Mouse (Mus musculus): ENCODE results near the gene Gm9803.

The Gm9803 gene

DNA sequence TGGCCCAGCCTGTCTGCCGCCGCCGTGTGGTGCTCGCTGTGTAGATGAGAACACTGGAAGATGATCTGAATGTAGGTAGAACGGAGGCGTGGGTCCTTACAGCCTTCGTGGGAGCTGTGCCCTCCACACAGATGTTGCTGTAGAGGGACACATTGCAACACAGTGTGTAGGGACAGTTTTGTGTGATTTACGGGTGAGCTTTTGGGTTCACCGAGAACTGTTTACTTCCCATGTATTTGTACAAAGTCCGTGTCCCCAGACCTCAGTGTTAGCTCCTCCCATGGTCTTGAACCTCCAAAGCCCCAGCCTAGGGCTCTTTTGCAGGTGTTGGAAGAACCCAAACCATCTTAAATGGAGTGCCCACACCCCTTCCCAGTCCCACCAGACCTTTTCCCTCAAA is 10.9 kb upstream of the Gm9803 start:
- no peak for DNase-seq (ENCODE audit: low spot score in 2 of 2)

- DNase-seq (ENCODE audit: low spot score in 2 of 2): no peak
Observed at GRCm38 (mm10) chr10:43516992-43517660, 6.8 kb upstream of the Gm9803 start.

DNA sequence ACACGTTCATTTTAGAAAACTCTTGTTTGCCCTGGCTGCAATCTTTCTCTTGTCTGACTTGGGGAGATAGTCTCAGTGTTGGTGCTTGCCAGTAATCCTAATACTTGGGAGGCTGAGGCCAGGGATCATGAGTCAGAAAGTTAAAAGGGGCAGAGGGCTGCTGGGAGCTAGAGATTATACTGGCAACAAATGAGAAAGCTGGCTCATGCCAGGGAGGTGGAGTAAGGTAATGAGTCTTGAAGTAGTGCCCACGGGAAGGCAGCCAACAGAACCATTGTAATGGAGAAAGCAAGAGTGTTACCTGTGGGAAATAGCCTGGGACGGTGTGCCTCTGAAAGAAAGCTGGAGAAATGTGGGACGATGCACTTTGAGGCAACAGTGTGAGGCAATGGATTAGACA is 6.0 kb upstream of the Gm9803 start:
- DNase-seq (ENCODE audit: low spot score in 2 of 2): no peak

DNA sequence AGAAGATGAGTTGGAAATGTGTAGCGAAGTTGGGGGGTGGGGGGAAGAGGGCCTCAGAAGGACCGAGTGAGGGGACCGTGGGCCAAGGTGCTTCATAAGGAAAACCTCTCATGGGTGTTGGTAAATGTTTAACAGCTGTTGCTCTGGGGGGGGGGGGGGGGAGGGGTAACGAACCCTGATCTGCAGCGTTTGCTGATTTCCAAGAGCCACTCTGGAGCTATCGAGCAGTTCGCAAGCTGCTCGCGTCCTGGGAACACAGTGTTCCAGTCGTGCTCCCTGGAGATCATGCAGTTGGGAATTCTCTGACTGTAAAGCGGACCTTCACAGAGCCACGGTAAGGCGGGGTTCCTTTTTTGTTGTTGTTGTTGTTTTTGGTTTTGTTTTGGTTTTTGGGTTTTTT is 5.5 kb upstream of the Gm9803 start:
- DNase-seq (ENCODE audit: low spot score in 2 of 2): no peak

GRCm38 (mm10) chr10:43519977-43520376 is 3.9 kb upstream of the Gm9803 start:
- no peak for DNase-seq (ENCODE audit: low spot score in 2 of 2)

- DNase-seq (ENCODE audit: low spot score in 2 of 2): peak in 1 of 2 experiments; percentile 26
Observed at GRCm38 (mm10) chr10:43527283-43528269, 3.7 kb downstream of the Gm9803 start.

GRCm38 (mm10) chr10:43534382-43534781 is 10.5 kb downstream of the Gm9803 start:
- DNase-seq (ENCODE audit: low spot score in 2 of 2): no peak

DNA sequence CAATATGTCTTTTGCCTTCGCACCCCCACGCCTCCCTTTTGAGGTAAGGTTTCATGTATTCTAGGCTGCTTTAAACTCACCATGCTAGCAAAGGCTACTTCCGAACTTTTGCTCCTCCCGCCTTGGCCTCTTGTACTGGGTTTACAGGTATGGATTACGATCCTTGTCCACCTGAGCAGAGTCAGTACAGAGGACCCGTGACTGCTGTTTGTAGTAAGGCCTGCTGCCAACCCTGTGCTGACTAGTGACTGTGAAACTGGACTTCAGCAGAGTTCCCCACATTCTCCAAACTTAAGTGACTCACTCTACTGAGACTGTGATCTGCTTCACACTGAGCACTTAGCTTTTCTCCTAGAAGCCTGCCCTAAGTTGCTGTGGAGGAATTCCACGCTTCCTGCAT is 13.8 kb downstream of the Gm9803 start:
- DNase-seq (ENCODE audit: low spot score in 2 of 2): no peak

GRCm38 (mm10) chr10:43538831-43539230 is 14.9 kb downstream of the Gm9803 start:
- DNase-seq (ENCODE audit: low spot score in 2 of 2): no peak

- no peak for DNase-seq (ENCODE audit: low spot score in 2 of 2)
Observed at GRCm38 (mm10) chr10:43539746-43540310, 15.9 kb downstream of the Gm9803 start.

GRCm38 (mm10) chr10:43540442-43541152 is 16.7 kb downstream of the Gm9803 start, which contains the start of gene 1700021F05Rik:
Gene 1700021F05Rik (minus strand): TSS chr10:43540994.
- peak; percentile 80 to 93 for DNase-seq (ENCODE audit: low spot score in 2 of 2)

- DNase-seq (ENCODE audit: low spot score in 2 of 2): no peak
Observed at GRCm38 (mm10) chr10:43541153-43541544, 17.3 kb downstream of the Gm9803 start.

- DNase-seq (ENCODE audit: low spot score in 2 of 2): no peak
Observed at GRCm38 (mm10) chr10:43549411-43549810, 25.5 kb downstream of the Gm9803 start.

DNA sequence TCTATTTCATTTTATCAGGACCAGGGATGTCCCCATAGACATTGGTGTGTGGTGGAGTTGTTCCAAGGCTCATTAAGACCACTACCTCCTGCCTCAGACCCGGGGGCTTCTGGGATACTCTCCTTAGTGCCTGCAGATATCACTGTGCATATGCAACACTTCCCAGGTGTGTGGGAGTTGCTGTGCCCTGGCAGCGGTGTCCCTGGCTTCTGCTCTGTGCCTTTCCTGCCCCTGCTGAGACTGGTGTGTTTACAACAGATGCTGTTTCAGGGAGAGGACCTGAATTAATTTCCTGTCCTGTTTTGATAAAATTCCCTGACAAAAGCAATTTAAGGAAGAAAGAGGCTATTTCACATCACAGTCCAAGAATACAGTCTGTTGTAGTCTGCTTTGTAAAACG is 27.0 kb downstream of the Gm9803 start:
- DNase-seq (ENCODE audit: low spot score in 2 of 2): no peak

DNA sequence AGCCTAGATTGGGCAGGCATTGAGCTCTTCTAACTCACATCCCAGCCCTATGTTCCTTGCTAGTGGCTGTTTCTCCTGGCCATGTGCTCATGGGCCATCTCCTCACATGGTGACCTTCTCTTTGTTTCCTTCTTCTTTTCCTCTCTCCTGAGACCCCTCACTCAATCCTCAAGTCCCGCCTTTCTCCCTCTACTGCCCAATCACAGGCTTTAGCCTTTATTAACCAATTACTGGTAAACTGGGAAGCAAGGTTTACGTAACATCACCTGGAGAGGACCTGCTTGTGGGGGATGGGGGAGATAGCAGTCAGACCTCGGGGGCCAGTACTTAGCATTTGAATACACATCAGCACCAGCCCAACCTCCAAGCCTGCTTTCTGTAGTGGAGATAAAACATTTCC is 27.5 kb downstream of the Gm9803 start:
- DNase-seq (ENCODE audit: low spot score in 2 of 2): no peak

- no peak for DNase-seq (ENCODE audit: low spot score in 2 of 2)
Observed at GRCm38 (mm10) chr10:43557630-43558165, 33.8 kb downstream of the Gm9803 start.

DNA sequence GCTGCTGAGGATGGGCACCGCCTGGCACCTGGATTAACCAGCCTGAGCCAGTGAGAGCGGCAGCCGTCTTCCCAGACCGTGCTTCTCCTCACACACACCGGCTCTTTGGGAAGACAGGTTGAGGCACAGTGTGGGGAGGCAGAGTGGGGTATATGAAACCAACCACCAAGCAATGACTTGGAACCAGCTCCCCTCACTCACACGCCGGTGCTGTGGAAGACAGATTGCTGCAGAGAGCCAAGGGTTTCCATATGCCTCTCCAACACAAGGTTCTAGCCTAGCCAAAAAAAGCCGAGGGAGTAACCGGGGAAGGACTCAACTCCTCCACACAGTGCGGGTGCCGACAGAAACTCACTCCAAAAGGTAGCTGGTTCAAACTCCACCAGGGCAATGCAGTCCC is 35.4 kb downstream of the Gm9803 start:
- DNase-seq (ENCODE audit: low spot score in 2 of 2): no peak

DNA sequence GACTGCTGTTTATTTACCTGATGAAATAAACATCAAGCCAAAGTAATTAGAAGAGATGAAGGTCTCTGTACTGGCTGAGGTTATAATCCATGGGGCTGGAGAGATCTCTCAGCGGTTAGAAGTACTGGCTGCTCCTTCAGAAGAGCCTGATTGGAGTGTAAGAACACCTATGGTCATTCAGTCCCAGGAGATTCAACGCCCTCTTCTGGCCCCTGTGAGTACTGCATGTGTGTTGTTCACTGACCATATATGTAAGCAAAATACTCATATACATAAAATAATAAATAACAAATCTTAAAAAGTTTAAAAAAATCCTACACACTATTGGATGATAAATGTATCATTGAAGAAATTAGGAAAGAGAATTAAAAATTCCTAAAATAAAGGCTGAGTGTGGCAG is 36.9 kb downstream of the Gm9803 start:
- DNase-seq (ENCODE audit: low spot score in 2 of 2): no peak

DNA sequence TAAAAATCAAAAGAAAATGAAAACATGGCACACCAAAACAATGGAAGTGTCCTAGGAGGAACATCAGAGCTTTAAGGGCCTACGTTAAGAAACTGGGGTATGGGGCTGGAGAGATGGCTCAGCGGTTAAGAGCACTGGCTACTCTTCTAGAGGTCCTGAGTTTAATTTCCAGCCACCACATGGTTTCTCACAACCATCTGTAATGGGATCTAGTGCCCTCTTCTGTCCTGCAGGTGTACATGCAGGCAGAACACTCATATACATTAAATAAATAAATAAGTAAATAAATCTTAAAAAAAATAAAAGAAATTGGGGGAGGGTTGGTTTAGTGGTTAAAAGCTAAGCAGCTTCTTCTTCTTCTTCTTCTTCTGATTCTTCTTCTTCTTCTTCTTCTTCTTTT is 37.4 kb downstream of the Gm9803 start:
- DNase-seq (ENCODE audit: low spot score in 2 of 2): no peak

Measured in left cerebral cortex, adult 9 months (tissue).